Mouse (Mus musculus): Measurements from ENCODE around the gene Hrh1. TPM values are rescaled to one million over a fixed set of nuclear protein-coding genes. Genes with fewer than 3 reads are reported as not detected.

Gene Hrh1
- polyA plus RNA-seq, 1 experiment from 2014 or later, result not detected

Other genes starting within 250 kb of the Hrh1 start
- gene Slc6a1, start 115.3 kb upstream of the Hrh1 start, polyA plus RNA-seq (2015; fragmentation: Nextera tagmentation; extraction: Ambion mirVana), result 0.27 and 0.63 TPM in 2 replicates
- gene Atg7, start 245.2 kb downstream of the Hrh1 start, polyA plus RNA-seq (2015; fragmentation: Nextera tagmentation; extraction: Ambion mirVana), result 17.0 and 17.5 TPM in 2 replicates

Data from heart, embryonic 13.5 days (tissue).